Mouse (Mus musculus): ENCODE data around the gene Igll1. TPM values are rescaled to one million over a fixed set of nuclear protein-coding genes. Genes with fewer than 3 reads are reported as not detected.

Gene Igll1
- polyA plus RNA-seq, 1 experiment from 2014 or later = not detected

DNA sequence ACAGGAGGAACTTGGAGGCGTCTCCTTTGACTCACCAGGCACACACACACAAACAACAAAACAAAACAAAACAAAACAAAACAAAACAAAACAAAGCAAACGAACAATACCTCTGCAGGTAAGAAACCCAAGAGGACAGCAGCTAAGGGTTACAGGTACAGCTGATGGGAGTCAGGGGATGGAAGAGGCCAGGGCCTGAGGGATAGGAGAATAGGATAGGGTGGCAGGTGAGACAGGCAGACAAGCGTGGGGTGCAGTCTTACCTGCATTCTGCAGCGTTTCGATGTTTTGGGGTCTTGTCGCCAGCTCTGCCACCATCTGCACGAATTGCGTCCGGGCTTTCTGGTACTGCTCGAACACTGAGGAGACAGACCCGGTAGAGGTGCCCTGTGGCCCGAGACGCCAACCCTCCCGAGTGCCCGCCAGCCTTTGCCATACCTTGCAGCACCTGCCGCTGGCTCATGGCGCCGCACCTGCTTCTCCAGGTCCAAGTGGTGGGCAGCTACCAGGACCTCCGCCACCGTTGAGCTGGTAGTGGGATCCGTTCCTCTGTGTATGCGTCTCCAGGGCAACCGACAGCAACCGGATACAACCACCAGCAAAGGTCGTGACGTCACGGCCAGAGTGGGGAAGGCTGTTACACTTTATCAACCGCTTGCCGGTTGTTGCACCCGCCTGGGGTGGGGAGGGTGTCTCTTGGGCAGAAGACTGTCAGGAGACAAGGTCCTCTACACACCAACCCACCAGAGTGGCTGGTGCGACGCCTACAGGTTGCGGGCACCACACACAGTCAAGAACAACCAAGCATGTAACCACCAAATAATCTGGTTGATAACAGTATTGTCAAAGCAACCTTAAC lies 34.8 kb downstream of the Igll1 start, which contains the start of gene Spag6l:
TSS of gene Spag6l (minus strand) at position 700 of the 859 bp plus-strand sequence.
- Histone ChIP-seq H3K9me3 (no peaks in the 10 kb centered on the region), H3K27ac (replicated peaks) (no peak within 1 kb of the TSS)
- ATAC-seq (ENCODE audit: low read depth) = peak; percentile 97

GRCm38 (mm10) chr16:16826223-16826622 lies 37.6 kb downstream of the Igll1 start:
- no peaks in the 10 kb centered on the region for H3K27me3 ChIP-seq
- no peaks in the 10 kb centered on the region for H3K9me3 ChIP-seq
- 0 out of 2 replicates have a peak, but pooled peaks cover 7% of the 10 kb centered on the region for H3K4me1 ChIP-seq (replicated peaks)
- no peak overlapping the region for H3K9ac ChIP-seq
- no peak overlapping the region for H3K4me3 ChIP-seq
- H3K27ac ChIP-seq (replicated peaks) = no peak overlapping the region
- no peaks in the 10 kb centered on the region for H3K36me3 ChIP-seq
- no peak overlapping the region for H3K4me2 ChIP-seq
- 87% methylated on average over 2 of the region's 2 CpGs for WGBS
- ATAC-seq (ENCODE audit: low read depth) = no peak

More for the DNA sequence above, 34.8 kb downstream of the Igll1 start, which contains the start of gene Spag6l:
- Histone ChIP-seq H3K4me3 (peak within 1 kb of the TSS; percentile 61), H3K36me3 (no peaks in the 10 kb centered on the region), H3K9ac (peak within 1 kb of the TSS; percentile 70), H3K27me3 (no peaks in the 10 kb centered on the region), H3K4me1 (replicated peaks) (0 out of 2 replicates have a peak, but pooled peaks cover 7% of the 10 kb centered on the region), H3K4me2 (peak within 1 kb of the TSS; percentile 84)
- WGBS = 7% methylated on average over 33 of the region's 33 CpGs

- H3K4me2 ChIP-seq = no peak overlapping the region
- ATAC-seq (ENCODE audit: low read depth) = no peak
- H3K4me1 ChIP-seq (replicated peaks) = 0 out of 2 replicates have a peak, but pooled peaks cover 7% of the 10 kb centered on the region
- H3K27ac ChIP-seq (replicated peaks) = no peak overlapping the region
- no peak overlapping the region for H3K9ac ChIP-seq
- 44% methylated on average over 5 of the region's 5 CpGs for WGBS
- H3K4me3 ChIP-seq = no peak overlapping the region
- H3K36me3 ChIP-seq = no peaks in the 10 kb centered on the region
- no peaks in the 10 kb centered on the region for H3K9me3 ChIP-seq
- H3K27me3 ChIP-seq = no peaks in the 10 kb centered on the region
Measured at GRCm38 (mm10) chr16:16825476-16825875, 38.3 kb downstream of the Igll1 start.

Other genes with a start within 250 kb of the Igll1 start
- gene Olfr19, start 187.6 kb downstream of the Igll1 start, polyA plus RNA-seq (2015; fragmentation: Nextera tagmentation; extraction: Ambion mirVana) = 0.22 TPM in 1 of 2 replicates, not detected in the other
- 9.7 and 10.5 TPM in 2 replicates for gene Spag6l, start 34.5 kb downstream of the Igll1 start, polyA plus RNA-seq (2015; fragmentation: Nextera tagmentation; extraction: Ambion mirVana)
- 65.0 and 66.5 TPM in 2 replicates for gene Top3b, start 6.8 kb upstream of the Igll1 start, polyA plus RNA-seq (2015; fragmentation: Nextera tagmentation; extraction: Ambion mirVana)
- gene Vpreb1, start 6.9 kb upstream of the Igll1 start, polyA plus RNA-seq (2015; fragmentation: Nextera tagmentation; extraction: Ambion mirVana) = 1.2 and 2.1 TPM in 2 replicates
- gene Ppm1f, start 32.5 kb upstream of the Igll1 start, polyA plus RNA-seq (2015; fragmentation: Nextera tagmentation; extraction: Ambion mirVana) = 22.7 and 24.7 TPM in 2 replicates
- gene Mapk1, start 119.4 kb upstream of the Igll1 start, polyA plus RNA-seq (2015; fragmentation: Nextera tagmentation; extraction: Ambion mirVana) = 174 and 180 TPM in 2 replicates
- 81.2 and 94.0 TPM in 2 replicates for gene Ypel1, start 205.7 kb upstream of the Igll1 start, polyA plus RNA-seq (2015; fragmentation: Nextera tagmentation; extraction: Ambion mirVana)
- gene Ppil2, start 247.3 kb upstream of the Igll1 start, polyA plus RNA-seq (2015; fragmentation: Nextera tagmentation; extraction: Ambion mirVana) = 154 and 157 TPM in 2 replicates